Mouse (Mus musculus): Measurements from ENCODE around the gene Mycl. TPM values are rescaled to one million over a fixed set of nuclear protein-coding genes. Genes with fewer than 3 reads are reported as not detected.

Gene Mycl
- total and polyA plus RNA-seq, 3 experiments = 0.38 to 0.51 (median 0.44) TPM

DNA sequence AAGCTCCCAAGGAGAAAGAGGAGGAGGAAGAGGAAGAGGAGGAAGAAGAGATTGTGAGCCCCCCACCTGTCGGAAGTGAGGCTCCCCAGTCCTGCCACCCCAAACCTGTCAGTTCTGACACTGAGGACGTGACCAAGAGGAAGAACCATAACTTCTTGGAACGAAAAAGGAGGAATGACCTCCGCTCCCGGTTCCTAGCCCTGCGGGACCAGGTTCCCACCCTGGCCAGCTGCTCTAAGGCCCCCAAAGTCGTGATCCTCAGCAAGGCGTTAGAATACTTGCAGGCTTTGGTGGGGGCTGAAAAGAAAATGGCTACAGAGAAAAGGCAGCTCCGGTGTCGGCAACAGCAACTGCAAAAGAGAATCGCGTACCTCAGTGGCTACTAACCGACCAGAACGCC, 4.7 kb downstream of the Mycl start:
- no peak overlapping the region for H3K9ac ChIP-seq (ENCODE audit: insufficient read depth, low read depth)
- H3K79me2 ChIP-seq (replicated peaks; ENCODE audit: control insufficient read depth, extremely low read depth, insufficient read depth, poor library complexity, severe bottlenecking) = no peaks in the 10 kb centered on the region
- H3K36me3 ChIP-seq (replicated peaks in 1 of 2; ENCODE audit: control insufficient read depth in 1 of 2, insufficient read depth in 1 of 2, low read length in 1 of 2) = no peaks in the 10 kb centered on the region
- no peak overlapping the region for H3K4me2 ChIP-seq (ENCODE audit: insufficient read depth, low read depth, poor library complexity, severe bottlenecking)
- peaks cover 32% of the 10 kb centered on the region for H3K27me3 ChIP-seq (replicated peaks)
- TF ChIP-seq ZC3H11A (IDR thresholded peaks at IDR 0.05; ENCODE audit: low read depth, low read length) = no peak
- TF ChIP-seq SMC3 (IDR thresholded peaks at IDR 0.05; ENCODE audit: low read depth, low read length) = no peak
- no peak for TF ChIP-seq RAD21 (IDR thresholded peaks at IDR 0.05; ENCODE audit: low read depth, low read length)
- H3K9me3 ChIP-seq (replicated peaks; ENCODE audit: low read length) = no peaks in the 10 kb centered on the region
- H3K4me3 ChIP-seq (replicated peaks in 1 of 3; ENCODE audit: low read depth in 2 of 3, low read length in 2 of 3, poor library complexity in 1 of 3) = no peak overlapping the region
- in situ Hi-C loops (cut with MboI; ENCODE audit: low pct_ligation_motif_present, low pct_unique_long_range_greater_than_20kb, low sequenced_read_pairs) (loop anchor here (5.0 kb wide), 1 partner anchor 82 kb away; no protein-coding TSS in a partner anchor), dilution Hi-C loops (cut with MboI; ENCODE audit: extremely low pct_ligation_motif_present, extremely low pct_unique_long_range_greater_than_20kb, low sequenced_read_pairs) (no loop called here)
- no peak overlapping the region for H3K27ac ChIP-seq (ENCODE audit: insufficient read depth, low read depth)
- peaks cover 0 to 22% of the 10 kb centered on the region in 2 experiments; a peak in 2 of 4 replicates for H3K4me1 ChIP-seq (ENCODE audit: control insufficient read depth in 1 of 2, insufficient read depth in 2 of 2)
- no peak for DNase-seq (ENCODE audit: extremely low read depth)

DNA sequence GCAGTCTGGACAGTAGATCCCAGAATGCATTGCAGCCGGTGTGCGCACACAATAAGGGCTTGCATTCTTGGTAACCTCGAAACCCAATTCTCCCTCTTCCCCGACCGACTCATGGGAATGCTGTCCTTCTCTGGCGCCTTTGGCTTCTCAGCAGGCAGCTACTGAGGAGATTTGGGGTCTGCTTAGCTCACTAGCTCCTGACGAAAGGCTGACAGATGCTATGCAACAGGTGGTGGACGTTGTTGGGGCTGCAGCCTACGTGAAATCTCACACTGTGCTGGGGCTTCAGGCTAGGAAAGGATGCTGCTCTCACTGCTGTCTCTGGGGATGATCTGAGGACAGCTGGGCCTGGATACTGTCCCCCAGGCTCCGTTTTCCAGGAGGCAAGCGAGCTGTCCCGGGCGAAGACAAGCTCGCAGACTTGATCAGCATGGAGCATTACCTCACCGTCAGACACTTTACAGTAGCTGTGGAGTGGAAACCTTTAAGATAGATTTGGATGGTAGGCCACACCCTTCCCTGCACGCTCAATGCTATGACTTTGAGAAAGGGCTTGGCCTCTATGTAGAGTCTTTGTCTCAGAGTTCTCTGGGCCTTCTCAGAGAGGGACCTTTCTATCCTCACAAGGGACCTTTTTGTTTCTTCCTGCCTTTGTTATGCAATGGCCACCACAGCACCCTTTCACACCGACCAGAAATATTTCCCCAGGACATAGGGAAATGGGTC, 5.3 kb downstream of the Mycl start:
- Histone ChIP-seq H3K27ac (ENCODE audit: insufficient read depth, low read depth) (no peak overlapping the region), H3K9ac (ENCODE audit: insufficient read depth, low read depth) (no peak overlapping the region), H3K4me2 (ENCODE audit: insufficient read depth, low read depth, poor library complexity, severe bottlenecking) (no peak overlapping the region), H3K36me3 (replicated peaks in 1 of 2; ENCODE audit: control insufficient read depth in 1 of 2, insufficient read depth in 1 of 2, low read length in 1 of 2) (no peaks in the 10 kb centered on the region), H3K4me3 (replicated peaks in 1 of 3; ENCODE audit: low read depth in 2 of 3, low read length in 2 of 3, poor library complexity in 1 of 3) (no peak overlapping the region), H3K27me3 (replicated peaks) (peaks cover 31% of the 10 kb centered on the region), H3K9me3 (replicated peaks; ENCODE audit: low read length) (no peaks in the 10 kb centered on the region), H3K79me2 (replicated peaks; ENCODE audit: control insufficient read depth, extremely low read depth, insufficient read depth, poor library complexity, severe bottlenecking) (no peaks in the 10 kb centered on the region), H3K4me1 (ENCODE audit: control insufficient read depth in 1 of 2, insufficient read depth in 2 of 2) (peaks cover 0 to 21% of the 10 kb centered on the region in 2 experiments; a peak in 2 of 4 replicates)
- in situ Hi-C loops (cut with MboI; ENCODE audit: low pct_ligation_motif_present, low pct_unique_long_range_greater_than_20kb, low sequenced_read_pairs) (loop anchor here (5.0 kb wide), 1 partner anchor 82 kb away; no protein-coding TSS in a partner anchor), dilution Hi-C loops (cut with MboI; ENCODE audit: extremely low pct_ligation_motif_present, extremely low pct_unique_long_range_greater_than_20kb, low sequenced_read_pairs) (no loop called here)
- TF ChIP-seq CHD2 (IDR thresholded peaks at IDR 0.05; ENCODE audit: low read length) (no peak), IRF4 (IDR thresholded peaks at IDR 0.05; ENCODE audit: low read depth, low read length) (no peak), MXI1 (IDR thresholded peaks at IDR 0.05; ENCODE audit: low read depth, low read length) (no peak), ZNF384 (IDR thresholded peaks at IDR 0.05; ENCODE audit: low read depth, low read length) (no peak), MAZ (IDR thresholded peaks at IDR 0.05; ENCODE audit: low read depth, low read length) (no peak), TCF12 (IDR thresholded peaks at IDR 0.05; ENCODE audit: low read depth, low read length) (no peak), USF1 (IDR thresholded peaks at IDR 0.05; ENCODE audit: low read depth, low read length) (no peak)
- no peak for DNase-seq (ENCODE audit: extremely low read depth)
